Mouse (Mus musculus): ENCODE measurements around the gene Ptgfrn. TPM values are rescaled to one million over a fixed set of nuclear protein-coding genes. Genes with fewer than 3 reads are reported as not detected.

Ptgfrn gene
- polyA plus RNA-seq, 1 experiment: 81.5 TPM

DNA sequence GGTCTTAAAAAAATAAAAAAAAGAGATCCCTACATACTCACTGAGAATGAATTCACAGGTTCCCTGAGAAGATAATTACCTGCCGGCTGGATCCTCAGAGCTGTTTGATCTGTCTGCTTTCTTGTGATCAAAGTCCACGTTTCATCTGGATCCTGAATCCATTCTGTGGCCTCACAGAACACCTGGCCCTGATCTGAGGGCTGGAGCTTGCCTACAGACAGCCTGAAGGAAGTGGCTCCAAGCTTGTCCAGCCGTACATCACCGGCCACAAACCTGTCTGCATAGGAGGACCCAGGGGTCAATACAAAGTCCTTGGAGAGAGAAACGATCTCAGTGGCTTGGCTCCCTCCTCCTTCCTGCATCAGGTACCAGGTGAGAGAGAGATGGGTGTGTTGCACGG is 91.6 kb downstream of the Ptgfrn start:
- 90% methylated on average over 6 of the region's 6 CpGs for WGBS
- Histone ChIP-seq H3K4me1 (ENCODE audit: control insufficient read depth, insufficient read depth, low read length) (no peaks in the 10 kb centered on the region; the same call in 1 of the 2 replicates), H3K4me3 (replicated peaks; ENCODE audit: extremely low read depth, low read depth, low read length) (no peak overlapping the region)
- no peak for TF ChIP-seq POLR2A (IDR thresholded peaks at IDR 0.05; ENCODE audit: borderline replicate concordance, extremely low read depth, low read depth, low read length)
- TF ChIP-seq CTCF (IDR thresholded peaks at IDR 0.05; ENCODE audit: insufficient read depth, low read length): no peak
- no peak for DNase-seq

DNA sequence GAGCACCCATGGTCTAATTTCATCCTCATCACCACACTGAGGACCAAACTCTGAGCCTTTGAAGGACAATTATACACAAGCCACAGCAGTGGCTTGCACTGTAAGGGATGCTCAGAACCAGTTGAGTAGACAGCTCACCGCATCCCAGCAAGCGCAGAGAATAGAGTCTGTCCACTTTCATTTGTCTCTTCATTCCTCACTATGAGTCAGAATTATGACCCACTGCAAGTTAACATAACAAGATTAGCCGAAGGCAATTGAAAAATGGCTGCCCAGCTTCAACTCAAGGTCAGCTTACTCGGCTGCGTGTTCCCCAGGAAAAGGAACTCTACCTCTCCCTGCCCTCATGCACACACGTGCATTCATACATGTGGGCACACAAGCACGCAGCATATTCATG is 94.0 kb downstream of the Ptgfrn start:
- DNase-seq: no peak
- TF ChIP-seq CTCF (IDR thresholded peaks at IDR 0.05; ENCODE audit: insufficient read depth, low read length) (no peak), POLR2A (IDR thresholded peaks at IDR 0.05; ENCODE audit: borderline replicate concordance, extremely low read depth, low read depth, low read length) (no peak)
- WGBS: 90% methylated on average over 7 of the region's 7 CpGs

DNA sequence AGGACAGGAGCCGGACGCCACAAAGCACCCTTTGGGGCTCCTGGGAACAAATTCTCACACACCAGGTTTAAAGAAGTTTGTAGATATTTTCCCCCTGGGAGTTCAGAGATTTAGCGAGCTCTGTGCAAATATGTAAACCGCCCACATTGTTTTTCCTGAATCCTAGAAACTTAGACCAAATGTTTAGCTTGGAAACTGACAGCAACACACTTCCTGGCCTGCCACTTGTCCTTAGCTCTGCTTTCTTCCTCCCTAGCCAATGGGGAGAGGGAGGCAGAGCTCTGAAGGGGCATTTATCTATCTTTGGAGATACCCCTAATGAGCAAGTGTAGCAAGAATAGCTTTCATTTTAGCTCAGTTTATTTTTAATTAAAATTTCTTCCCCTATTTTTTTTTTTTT is 94.8 kb downstream of the Ptgfrn start:
- Histone ChIP-seq H3K4me1 (ENCODE audit: control insufficient read depth, insufficient read depth, low read length) (peaks cover 2% of the 10 kb centered on the region; the same call in 1 of the 2 replicates), H3K4me3 (replicated peaks; ENCODE audit: extremely low read depth, low read depth, low read length) (no peak overlapping the region)
- WGBS: 37% methylated on average over 4 of the region's 4 CpGs
- DNase-seq: no peak
- TF ChIP-seq POLR2A (IDR thresholded peaks at IDR 0.05; ENCODE audit: borderline replicate concordance, extremely low read depth, low read depth, low read length): no peak
- TF ChIP-seq CTCF (IDR thresholded peaks at IDR 0.05; ENCODE audit: insufficient read depth, low read length): no peak

More for the DNA sequence above, 94.0 kb downstream of the Ptgfrn start:
- Histone ChIP-seq H3K4me3 (replicated peaks; ENCODE audit: extremely low read depth, low read depth, low read length) (no peak overlapping the region), H3K4me1 (ENCODE audit: control insufficient read depth, insufficient read depth, low read length) (peaks cover 2% of the 10 kb centered on the region; the same call in 1 of the 2 replicates)

DNA sequence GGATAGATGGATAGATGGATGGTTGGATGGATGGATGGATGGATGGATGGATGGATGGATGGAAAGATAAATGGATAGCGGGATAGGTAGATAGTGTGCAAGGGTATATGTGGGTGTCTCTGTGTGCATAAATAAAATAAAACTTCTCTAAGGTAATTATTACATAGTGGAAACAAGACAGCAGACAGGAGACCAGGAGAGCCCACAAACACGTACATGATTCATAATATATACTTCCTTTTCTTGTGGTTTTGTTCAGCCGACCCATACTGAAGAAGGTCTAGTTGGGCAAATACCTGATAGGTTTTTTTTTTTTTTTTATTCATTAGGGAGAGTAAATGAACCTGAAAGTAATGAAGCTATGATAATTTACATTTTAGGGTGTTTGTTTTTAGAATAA is 96.5 kb downstream of the Ptgfrn start:
- DNase-seq: no peak
- peaks cover 2% of the 10 kb centered on the region; the same call in 1 of the 2 replicates for H3K4me1 ChIP-seq (ENCODE audit: control insufficient read depth, insufficient read depth, low read length)
- no peak overlapping the region for H3K4me3 ChIP-seq (replicated peaks; ENCODE audit: extremely low read depth, low read depth, low read length)
- no peak for TF ChIP-seq POLR2A (IDR thresholded peaks at IDR 0.05; ENCODE audit: borderline replicate concordance, extremely low read depth, low read depth, low read length)
- 74% methylated on average over 3 of the region's 3 CpGs for WGBS

DNA sequence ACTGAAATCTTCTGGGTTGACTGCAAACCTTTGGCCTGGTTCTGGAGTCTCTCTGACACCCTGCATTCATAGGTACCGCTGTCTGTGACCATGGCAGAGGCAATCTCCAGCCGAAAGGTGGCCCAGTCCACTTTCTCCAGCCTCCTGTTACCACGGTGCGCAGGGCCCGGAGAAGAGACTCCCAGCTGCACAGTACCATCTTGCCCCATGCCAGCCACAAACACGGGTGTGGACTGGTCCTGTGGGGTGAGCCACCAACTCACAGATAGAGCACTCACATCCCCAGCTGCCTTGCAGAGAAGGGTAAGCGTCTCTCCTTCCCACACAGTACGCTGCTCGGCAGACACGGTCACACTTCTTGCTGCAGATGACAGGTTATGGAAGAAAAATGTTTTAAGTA is 97.1 kb downstream of the Ptgfrn start:
- peaks cover 2% of the 10 kb centered on the region; the same call in 1 of the 2 replicates for H3K4me1 ChIP-seq (ENCODE audit: control insufficient read depth, insufficient read depth, low read length)
- no peak for DNase-seq
- no peak overlapping the region for H3K4me3 ChIP-seq (replicated peaks; ENCODE audit: extremely low read depth, low read depth, low read length)
- no peak for TF ChIP-seq POLR2A (IDR thresholded peaks at IDR 0.05; ENCODE audit: borderline replicate concordance, extremely low read depth, low read depth, low read length)
- TF ChIP-seq CTCF (IDR thresholded peaks at IDR 0.05; ENCODE audit: insufficient read depth, low read length): no peak
- 89% methylated on average over 10 of the region's 10 CpGs for WGBS

DNA sequence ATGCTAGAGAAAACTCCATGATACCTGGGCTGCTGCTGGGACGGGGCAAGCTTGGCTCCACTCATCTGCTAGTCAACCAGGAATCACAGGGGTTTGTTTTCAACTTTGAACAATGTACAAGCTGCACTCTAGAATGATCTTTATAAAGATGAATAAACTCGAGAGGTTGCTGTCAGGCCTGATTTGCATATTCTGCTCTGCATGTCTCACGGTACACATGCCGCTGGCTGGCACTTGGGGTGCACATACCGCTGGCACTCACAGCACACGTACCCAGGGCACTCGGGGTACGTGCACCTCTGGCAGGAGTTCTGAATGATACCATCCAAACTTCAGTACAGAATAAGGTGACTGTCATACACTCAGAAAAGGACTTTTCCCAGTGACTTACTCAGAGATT is 97.5 kb downstream of the Ptgfrn start:
- no peak for DNase-seq
- H3K4me1 ChIP-seq (ENCODE audit: control insufficient read depth, insufficient read depth, low read length): peaks cover 2% of the 10 kb centered on the region; the same call in 1 of the 2 replicates
- no peak for TF ChIP-seq CTCF (IDR thresholded peaks at IDR 0.05; ENCODE audit: insufficient read depth, low read length)
- TF ChIP-seq POLR2A (IDR thresholded peaks at IDR 0.05; ENCODE audit: borderline replicate concordance, extremely low read depth, low read depth, low read length): no peak
- WGBS: 85% methylated on average over 8 of the region's 8 CpGs
- no peak overlapping the region for H3K4me3 ChIP-seq (replicated peaks; ENCODE audit: extremely low read depth, low read depth, low read length)

DNA sequence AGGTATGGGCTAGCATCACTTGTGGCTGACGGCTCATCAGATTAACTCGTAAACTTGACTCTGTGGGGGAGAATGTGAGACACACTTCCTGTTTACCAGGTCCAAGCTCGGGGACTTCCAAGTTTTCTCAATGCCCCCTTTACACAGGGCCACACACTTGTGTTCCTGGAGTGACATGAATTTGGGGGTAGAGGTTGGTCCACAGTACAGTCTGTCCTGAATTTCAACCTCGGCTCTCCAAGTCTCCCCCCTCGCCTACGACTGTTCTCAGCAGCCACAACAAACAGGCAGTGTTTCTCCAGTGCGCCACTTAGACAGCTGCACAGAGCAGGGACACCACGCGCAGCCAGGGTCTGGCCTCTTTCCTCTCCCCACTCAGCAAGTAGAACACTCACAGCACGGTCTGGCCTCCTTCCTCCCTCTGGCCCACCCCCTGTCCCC is 97.9 kb downstream of the Ptgfrn start:
- Histone ChIP-seq H3K4me3 (replicated peaks; ENCODE audit: extremely low read depth, low read depth, low read length) (no peak overlapping the region), H3K4me1 (ENCODE audit: control insufficient read depth, insufficient read depth, low read length) (peaks cover 2% of the 10 kb centered on the region; the same call in 1 of the 2 replicates)
- TF ChIP-seq POLR2A (IDR thresholded peaks at IDR 0.05; ENCODE audit: borderline replicate concordance, extremely low read depth, low read depth, low read length) (no peak), CTCF (IDR thresholded peaks at IDR 0.05; ENCODE audit: insufficient read depth, low read length) (no peak)
- WGBS: 49% methylated on average over 10 of the region's 10 CpGs
- DNase-seq: no peak

DNA sequence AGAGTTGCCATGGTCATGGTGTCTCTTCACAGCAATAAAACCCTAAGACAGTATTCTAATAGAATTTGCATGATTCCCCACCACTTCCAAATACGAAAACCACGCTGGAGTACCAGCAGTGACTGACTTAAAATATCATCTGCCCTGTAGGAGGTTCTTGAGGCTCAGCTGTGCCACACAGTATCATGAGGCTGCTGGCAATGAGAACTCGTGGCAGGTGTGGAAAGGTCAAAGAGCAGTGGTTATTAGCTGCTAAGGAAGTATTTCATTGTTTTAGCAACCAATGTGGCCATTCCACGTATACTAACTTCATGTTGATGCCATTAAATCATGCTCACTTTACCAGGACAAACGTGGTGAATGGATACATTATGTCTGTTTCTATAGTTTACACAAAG is 98.9 kb downstream of the Ptgfrn start:
- TF ChIP-seq POLR2A (IDR thresholded peaks at IDR 0.05; ENCODE audit: borderline replicate concordance, extremely low read depth, low read depth, low read length) (no peak), CTCF (IDR thresholded peaks at IDR 0.05; ENCODE audit: insufficient read depth, low read length) (no peak)
- Histone ChIP-seq H3K4me3 (replicated peaks; ENCODE audit: extremely low read depth, low read depth, low read length) (no peak overlapping the region), H3K4me1 (ENCODE audit: control insufficient read depth, insufficient read depth, low read length) (peaks cover 2% of the 10 kb centered on the region; the same call in 1 of the 2 replicates)
- WGBS: 60% methylated on average over 5 of the region's 5 CpGs
- no peak for DNase-seq

DNA sequence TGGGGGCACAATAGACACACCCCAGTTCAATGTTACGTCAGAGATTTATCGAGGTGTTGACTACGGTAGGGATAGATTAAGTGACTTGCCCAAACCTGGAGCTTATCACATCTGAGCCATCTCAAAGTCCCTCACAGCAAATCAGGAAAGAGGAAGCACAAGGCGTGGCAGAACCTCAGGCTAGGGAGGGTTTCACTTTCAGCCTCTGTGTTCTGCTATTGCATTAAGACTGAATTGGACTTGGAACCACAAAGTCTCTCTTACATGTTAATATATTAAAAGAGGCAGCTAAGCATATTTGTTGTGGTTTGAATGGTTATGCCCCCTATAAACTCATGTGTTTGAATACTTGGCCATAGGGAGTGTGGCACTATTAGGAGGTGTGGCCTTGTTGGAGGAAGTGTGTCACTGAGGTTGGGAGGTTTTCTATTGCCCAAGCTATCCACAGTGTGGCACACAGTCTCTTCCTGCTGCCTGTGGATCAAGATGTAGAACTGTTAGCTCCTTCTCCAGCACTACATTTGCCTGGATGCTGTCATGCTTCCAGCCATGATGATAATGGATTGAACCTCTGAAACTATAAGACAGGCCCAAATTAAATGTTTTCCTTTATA is 99.4 kb downstream of the Ptgfrn start:
- no peak overlapping the region for H3K4me3 ChIP-seq (replicated peaks; ENCODE audit: extremely low read depth, low read depth, low read length)
- DNase-seq: no peak
- H3K4me1 ChIP-seq (ENCODE audit: control insufficient read depth, insufficient read depth, low read length): peaks cover 2% of the 10 kb centered on the region; the same call in 1 of the 2 replicates
- 48% methylated on average over 4 of the region's 4 CpGs for WGBS
- TF ChIP-seq POLR2A (IDR thresholded peaks at IDR 0.05; ENCODE audit: borderline replicate concordance, extremely low read depth, low read depth, low read length) (no peak), CTCF (IDR thresholded peaks at IDR 0.05; ENCODE audit: insufficient read depth, low read length) (no peak)

DNA sequence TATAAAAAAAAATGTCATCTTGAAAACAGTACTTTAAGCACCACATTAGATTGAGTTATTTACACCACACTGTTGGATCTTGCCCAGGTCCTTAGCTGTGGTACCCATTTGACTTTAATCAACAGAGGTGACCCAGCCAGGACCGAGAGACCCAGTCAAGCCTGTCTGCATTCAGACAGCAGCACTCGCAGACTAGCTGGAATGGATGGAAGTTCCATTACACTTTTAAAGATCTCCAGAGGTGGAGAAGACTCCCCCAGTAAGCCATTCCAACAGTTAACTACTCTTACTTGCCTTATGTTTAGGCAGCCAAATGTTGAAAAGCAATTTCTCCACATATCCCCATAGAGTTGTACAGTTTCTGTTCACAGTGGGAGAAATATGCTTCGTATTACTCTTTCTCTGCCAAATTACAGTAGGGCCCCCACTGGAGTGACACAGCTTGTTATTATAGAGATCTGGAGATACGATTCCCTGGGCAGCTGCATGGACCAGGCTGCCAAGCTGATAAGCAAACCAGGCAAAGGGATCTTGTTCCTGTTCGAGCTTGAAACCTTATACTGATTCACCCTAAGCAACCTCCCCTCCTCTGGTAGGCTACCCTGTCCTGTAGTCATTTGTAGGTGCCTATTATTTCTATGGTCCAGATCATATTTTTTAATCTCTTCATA is 102.8 kb downstream of the Ptgfrn start:
- WGBS: 70% methylated on average over 5 of the region's 5 CpGs
- H3K4me1 ChIP-seq (ENCODE audit: control insufficient read depth, insufficient read depth, low read length): 0 out of 2 replicates have a peak, but pooled peaks cover 2% of the 10 kb centered on the region
- TF ChIP-seq POLR2A (IDR thresholded peaks at IDR 0.05; ENCODE audit: borderline replicate concordance, extremely low read depth, low read depth, low read length) (no peak), CTCF (IDR thresholded peaks at IDR 0.05; ENCODE audit: insufficient read depth, low read length) (no peak)
- no peak overlapping the region for H3K4me3 ChIP-seq (replicated peaks; ENCODE audit: extremely low read depth, low read depth, low read length)
- DNase-seq: no peak

Data from lung, adult 2 months (tissue).